Mouse (Mus musculus) midbrain, embryonic 12.5 days (tissue): ENCODE results near the gene Olfr934. TPM values are rescaled to one million over a fixed set of nuclear protein-coding genes. Genes with fewer than 3 reads are reported as not detected.

Experiments
- ATAC-seq: fragments of 200-750 bp; cut with Nextera tagmentation; 2 replicates; pipeline ENCODE4 v1.8.0; 2017; ENCODE audit warnings: low read depth, moderate TSS enrichment, moderate library complexity; ENCODE audit not compliant: low FRiP score
- H3K27ac ChIP-seq: fragments of 300-500 bp; sonication (generic); replicated peaks from 2 replicates; pipeline ENCODE4 v1.5.1; 2016; ENCODE audit warnings: mild to moderate bottlenecking
- H3K27me3 ChIP-seq: fragments of 300-500 bp; sonication (generic); 2 replicates; pipeline ENCODE4 v1.6.1; 2016; ENCODE audit warnings: mild to moderate bottlenecking
- H3K36me3 ChIP-seq: fragments of 300-500 bp; sonication (generic); 2 replicates; pipeline ENCODE4 v1.6.1; 2016
- H3K4me1 ChIP-seq: fragments of 300-500 bp; sonication (generic); 2 replicates; pipeline ENCODE4 v1.6.1; 2016
- H3K4me2 ChIP-seq: fragments of 300-500 bp; sonication (generic); replicated peaks from 2 replicates; pipeline ENCODE4 v1.6.1; 2016; ENCODE audit warnings: mild to moderate bottlenecking, moderate library complexity
- H3K4me3 ChIP-seq: fragments of 300-500 bp; sonication (generic); 2 replicates; pipeline ENCODE4 v1.5.1; 2016; ENCODE audit warnings: mild to moderate bottlenecking
- H3K9ac ChIP-seq: fragments of 300-500 bp; sonication (generic); replicated peaks from 2 replicates; pipeline ENCODE4 v1.6.1; 2016; ENCODE audit warnings: mild to moderate bottlenecking, moderate library complexity
- H3K9me3 ChIP-seq: fragments of 300-500 bp; sonication (generic); 2 replicates; pipeline ENCODE4 v1.6.1; 2016; ENCODE audit warnings: mild to moderate bottlenecking
- WGBS: fragments of 180-500 bp; shearing (Covaris S2); methylation state at CpG from one replicate; pipeline ENCODE4 v1.1.7; 2016; 5-methylcytosine and 5-hydroxymethylcytosine counted together
- polyA plus RNA-seq: library from polyadenylated mRNA; unstranded; fragments of >200 nt; fragmentation: Nextera tagmentation; extraction: Ambion mirVana; gene quantifications from 2 replicates; pipeline ENCODE4 v1.2.1, GENCODE M21; 2016

The Olfr934 gene
- not detected in 2 replicates for polyA plus RNA-seq

- ATAC-seq, result no peak
Measured at GRCm38 (mm10) chr9:38988215-38988614, at the start of gene Olfr934. Gene Olfr934, minus strand, starts transcription at chr9:38988315.

GRCm38 (mm10) chr9:39023277-39023676 is 35.2 kb upstream of the Olfr934 start, which contains the start of gene Olfr146:
Gene Olfr146, minus strand, starts transcription at chr9:39023377.
- Histone ChIP-seq H3K36me3 (no peaks in the 10 kb centered on the region), H3K4me2 (no peak within 1 kb of the TSS), H3K9ac (no peak within 1 kb of the TSS), H3K4me1 (no peaks in the 10 kb centered on the region), H3K27ac (no peak within 1 kb of the TSS), H3K4me3 (no peak within 1 kb of the TSS), H3K27me3 (no peaks in the 10 kb centered on the region), H3K9me3 (no peaks in the 10 kb centered on the region)
- no peak for ATAC-seq
- WGBS, result 92% methylated on average over 1 of the region's 1 CpGs

More at GRCm38 (mm10) chr9:38988215-38988614, at the start of gene Olfr934:
- Histone ChIP-seq H3K4me2 (no peak within 1 kb of the TSS), H3K9me3 (no peaks in the 10 kb centered on the region), H3K36me3 (no peaks in the 10 kb centered on the region), H3K9ac (no peak within 1 kb of the TSS), H3K4me1 (no peaks in the 10 kb centered on the region), H3K27ac (no peak within 1 kb of the TSS), H3K4me3 (no peak within 1 kb of the TSS), H3K27me3 (no peaks in the 10 kb centered on the region)
- 92% methylated on average over 2 of the region's 2 CpGs for WGBS

GRCm38 (mm10) chr9:38999583-38999982 is 11.5 kb upstream of the Olfr934 start, which contains the start of gene Olfr935:
Gene Olfr935, minus strand, starts transcription at chr9:38999683.
- Histone ChIP-seq H3K4me2 (no peak within 1 kb of the TSS), H3K9me3 (no peaks in the 10 kb centered on the region), H3K9ac (no peak within 1 kb of the TSS), H3K36me3 (no peaks in the 10 kb centered on the region), H3K4me3 (no peak within 1 kb of the TSS), H3K27me3 (no peaks in the 10 kb centered on the region), H3K27ac (no peak within 1 kb of the TSS), H3K4me1 (no peaks in the 10 kb centered on the region)
- no peak for ATAC-seq
- 88% methylated on average over 2 of the region's 2 CpGs for WGBS

GRCm38 (mm10) chr9:38972013-38972412 is 16.1 kb downstream of the Olfr934 start, which contains the start of gene Olfr933:
Gene Olfr933, plus strand, starts transcription at chr9:38972313.
- WGBS, result 83% methylated on average over 4 of the region's 4 CpGs
- ATAC-seq, result no peak
- H3K4me1 ChIP-seq, result no peaks in the 10 kb centered on the region
- H3K27me3 ChIP-seq, result no peaks in the 10 kb centered on the region
- no peak within 1 kb of the TSS for H3K27ac ChIP-seq
- no peaks in the 10 kb centered on the region for H3K36me3 ChIP-seq
- no peak within 1 kb of the TSS for H3K9ac ChIP-seq
- no peaks in the 10 kb centered on the region for H3K9me3 ChIP-seq
- H3K4me2 ChIP-seq, result no peak within 1 kb of the TSS
- no peak within 1 kb of the TSS for H3K4me3 ChIP-seq

GRCm38 (mm10) chr9:38954124-38954416 is 34.0 kb downstream of the Olfr934 start:
- H3K36me3 ChIP-seq, result no peaks in the 10 kb centered on the region
- no peak for ATAC-seq
- no peaks in the 10 kb centered on the region for H3K4me1 ChIP-seq
- whole genome bisulfite sequencing, result 86% methylated on average over 4 of the region's 4 CpGs
- no peaks in the 10 kb centered on the region for H3K27me3 ChIP-seq
- H3K9ac ChIP-seq, result no peak overlapping the region
- H3K9me3 ChIP-seq, result no peaks in the 10 kb centered on the region
- H3K27ac ChIP-seq, result no peak overlapping the region
- H3K4me2 ChIP-seq, result no peak overlapping the region
- no peak overlapping the region for H3K4me3 ChIP-seq

GRCm38 (mm10) chr9:38953401-38954123 is 34.6 kb downstream of the Olfr934 start:
- H3K27me3 ChIP-seq, result no peaks in the 10 kb centered on the region
- H3K4me2 ChIP-seq, result no peak overlapping the region
- no peaks in the 10 kb centered on the region for H3K9me3 ChIP-seq
- no peak overlapping the region for H3K9ac ChIP-seq
- H3K4me1 ChIP-seq, result no peaks in the 10 kb centered on the region
- H3K4me3 ChIP-seq, result no peak overlapping the region
- H3K36me3 ChIP-seq, result no peaks in the 10 kb centered on the region
- no peak overlapping the region for H3K27ac ChIP-seq
- ATAC-seq, result no peak
- 88% methylated on average over 7 of the region's 7 CpGs for WGBS

Other genes starting within 250 kb of the Olfr934 start
- not detected in 2 replicates for gene Olfr920, start 236.0 kb downstream of the Olfr934 start, polyA plus RNA-seq
- gene Olfr921, start 215.2 kb downstream of the Olfr934 start, polyA plus RNA-seq, result not detected in 2 replicates
- gene Olfr922, start 173.7 kb downstream of the Olfr934 start, polyA plus RNA-seq, result not detected in 2 replicates
- gene Olfr923, start 161.8 kb downstream of the Olfr934 start, polyA plus RNA-seq, result not detected in 2 replicates
- gene Olfr924, start 143.9 kb downstream of the Olfr934 start, polyA plus RNA-seq, result not detected in 2 replicates
- gene Olfr26, start 133.3 kb downstream of the Olfr934 start, polyA plus RNA-seq, result not detected in 2 replicates
- gene Olfr926, start 111.2 kb downstream of the Olfr934 start, polyA plus RNA-seq, result not detected in 2 replicates
- not detected in 2 replicates for gene Olfr930, start 58.5 kb downstream of the Olfr934 start, polyA plus RNA-seq
- not detected in 2 replicates for gene Olfr933, start 16.0 kb downstream of the Olfr934 start, polyA plus RNA-seq
- gene Olfr935, start 11.4 kb upstream of the Olfr934 start, polyA plus RNA-seq, result not detected in 2 replicates
- not detected in 2 replicates for gene Olfr146, start 35.1 kb upstream of the Olfr934 start, polyA plus RNA-seq
- not detected in 2 replicates for gene Olfr937, start 76.6 kb upstream of the Olfr934 start, polyA plus RNA-seq
- not detected in 2 replicates for gene Olfr938, start 90.6 kb upstream of the Olfr934 start, polyA plus RNA-seq
- gene Olfr27, start 139.8 kb upstream of the Olfr934 start, polyA plus RNA-seq, result not detected in 2 replicates
- not detected in 2 replicates for gene Olfr943, start 178.0 kb upstream of the Olfr934 start, polyA plus RNA-seq
- gene Olfr944, start 213.6 kb upstream of the Olfr934 start, polyA plus RNA-seq, result not detected in 2 replicates